Mouse (Mus musculus): ENCODE data around the gene Asns. TPM values are rescaled to one million over a fixed set of nuclear protein-coding genes. Genes with fewer than 3 reads are reported as not detected.

Gene Asns
- polyA plus RNA-seq, 1 experiment, result not detected

- Histone ChIP-seq H3K27ac (ENCODE audit: insufficient read depth, low read depth, low read length) (no peak overlapping the region), H3K4me3 (ENCODE audit: insufficient read depth, low read depth, low read length) (no peak overlapping the region), H3K4me1 (ENCODE audit: control insufficient read depth, insufficient read depth, low read length) (no peaks in the 10 kb centered on the region)
- TF ChIP-seq CTCF (IDR thresholded peaks at IDR 0.05; ENCODE audit: insufficient read depth, low read depth, low read length), result no peak
- TF ChIP-seq POLR2A (IDR thresholded peaks at IDR 0.05; ENCODE audit: insufficient read depth, low read depth, low read length), result no peak
- WGBS, result 83% methylated on average over 3 of the region's 3 CpGs
Observed at GRCm38 (mm10) chr6:7711837-7712330, 18.8 kb upstream of the Asns start.

- H3K4me3 ChIP-seq (ENCODE audit: insufficient read depth, low read depth, low read length), result no peak overlapping the region
- TF ChIP-seq POLR2A (IDR thresholded peaks at IDR 0.05; ENCODE audit: insufficient read depth, low read depth, low read length), result no peak
- TF ChIP-seq CTCF (IDR thresholded peaks at IDR 0.05; ENCODE audit: insufficient read depth, low read depth, low read length), result no peak
- WGBS, result 92% methylated on average over 3 of the region's 3 CpGs
- H3K4me1 ChIP-seq (ENCODE audit: control insufficient read depth, insufficient read depth, low read length), result no peaks in the 10 kb centered on the region
- H3K27ac ChIP-seq (ENCODE audit: insufficient read depth, low read depth, low read length), result no peak overlapping the region
Observed at GRCm38 (mm10) chr6:7708246-7708645, 15.2 kb upstream of the Asns start.

GRCm38 (mm10) chr6:7706796-7707195 is 13.7 kb upstream of the Asns start:
- H3K27ac ChIP-seq (ENCODE audit: insufficient read depth, low read depth, low read length), result no peak overlapping the region
- 87% methylated on average over 1 of the region's 1 CpGs for WGBS
- no peaks in the 10 kb centered on the region for H3K4me1 ChIP-seq (ENCODE audit: control insufficient read depth, insufficient read depth, low read length)
- no peak for TF ChIP-seq CTCF (IDR thresholded peaks at IDR 0.05; ENCODE audit: insufficient read depth, low read depth, low read length)
- TF ChIP-seq POLR2A (IDR thresholded peaks at IDR 0.05; ENCODE audit: insufficient read depth, low read depth, low read length), result no peak
- no peak overlapping the region for H3K4me3 ChIP-seq (ENCODE audit: insufficient read depth, low read depth, low read length)

GRCm38 (mm10) chr6:7697999-7698699 is 5.1 kb upstream of the Asns start:
- TF ChIP-seq CTCF (IDR thresholded peaks at IDR 0.05; ENCODE audit: insufficient read depth, low read depth, low read length) (no peak), POLR2A (IDR thresholded peaks at IDR 0.05; ENCODE audit: insufficient read depth, low read depth, low read length) (no peak)
- H3K4me3 ChIP-seq (ENCODE audit: insufficient read depth, low read depth, low read length), result no peak overlapping the region
- no peaks in the 10 kb centered on the region for H3K4me1 ChIP-seq (ENCODE audit: control insufficient read depth, insufficient read depth, low read length)
- 88% methylated on average over 6 of the region's 6 CpGs for WGBS
- H3K27ac ChIP-seq (ENCODE audit: insufficient read depth, low read depth, low read length), result no peak overlapping the region

GRCm38 (mm10) chr6:7697077-7697643 is 4.1 kb upstream of the Asns start:
- 84% methylated on average over 4 of the region's 4 CpGs for WGBS
- TF ChIP-seq POLR2A (IDR thresholded peaks at IDR 0.05; ENCODE audit: insufficient read depth, low read depth, low read length) (no peak), CTCF (IDR thresholded peaks at IDR 0.05; ENCODE audit: insufficient read depth, low read depth, low read length) (no peak)
- no peak overlapping the region for H3K4me3 ChIP-seq (ENCODE audit: insufficient read depth, low read depth, low read length)
- H3K4me1 ChIP-seq (ENCODE audit: control insufficient read depth, insufficient read depth, low read length), result no peaks in the 10 kb centered on the region
- H3K27ac ChIP-seq (ENCODE audit: insufficient read depth, low read depth, low read length), result no peak overlapping the region

GRCm38 (mm10) chr6:7696641-7697040 is 3.6 kb upstream of the Asns start:
- WGBS, result 87% methylated on average over 3 of the region's 3 CpGs
- Histone ChIP-seq H3K27ac (ENCODE audit: insufficient read depth, low read depth, low read length) (no peak overlapping the region), H3K4me1 (ENCODE audit: control insufficient read depth, insufficient read depth, low read length) (no peaks in the 10 kb centered on the region), H3K4me3 (ENCODE audit: insufficient read depth, low read depth, low read length) (no peak overlapping the region)
- no peak for TF ChIP-seq CTCF (IDR thresholded peaks at IDR 0.05; ENCODE audit: insufficient read depth, low read depth, low read length)
- TF ChIP-seq POLR2A (IDR thresholded peaks at IDR 0.05; ENCODE audit: insufficient read depth, low read depth, low read length), result no peak

- TF ChIP-seq POLR2A (IDR thresholded peaks at IDR 0.05; ENCODE audit: insufficient read depth, low read depth, low read length), result no peak
- no peak for TF ChIP-seq CTCF (IDR thresholded peaks at IDR 0.05; ENCODE audit: insufficient read depth, low read depth, low read length)
- Histone ChIP-seq H3K4me1 (ENCODE audit: control insufficient read depth, insufficient read depth, low read length) (no peaks in the 10 kb centered on the region), H3K27ac (ENCODE audit: insufficient read depth, low read depth, low read length) (no peak overlapping the region), H3K4me3 (ENCODE audit: insufficient read depth, low read depth, low read length) (no peak overlapping the region)
- WGBS, result 85% methylated on average over 4 of the region's 4 CpGs
Observed at GRCm38 (mm10) chr6:7695901-7696300, 2.8 kb upstream of the Asns start.

- TF ChIP-seq CTCF (IDR thresholded peaks at IDR 0.05; ENCODE audit: insufficient read depth, low read depth, low read length) (no peak), POLR2A (IDR thresholded peaks at IDR 0.05; ENCODE audit: insufficient read depth, low read depth, low read length) (no peak)
- no peak overlapping the region for H3K4me3 ChIP-seq (ENCODE audit: insufficient read depth, low read depth, low read length)
- H3K27ac ChIP-seq (ENCODE audit: insufficient read depth, low read depth, low read length), result no peak overlapping the region
- H3K4me1 ChIP-seq (ENCODE audit: control insufficient read depth, insufficient read depth, low read length), result no peaks in the 10 kb centered on the region; the same call in 1 of the 2 replicates
- 70% methylated on average over 5 of the region's 5 CpGs for WGBS
Observed at GRCm38 (mm10) chr6:7693666-7694065, 612 bp upstream of the Asns start.

GRCm38 (mm10) chr6:7692451-7692850 is 603 bp downstream of the Asns start:
- no peaks in the 10 kb centered on the region; the same call in 1 of the 2 replicates for H3K4me1 ChIP-seq (ENCODE audit: control insufficient read depth, insufficient read depth, low read length)
- WGBS, result 1% methylated on average over 12 of the region's 12 CpGs
- no peak overlapping the region for H3K27ac ChIP-seq (ENCODE audit: insufficient read depth, low read depth, low read length)
- H3K4me3 ChIP-seq (ENCODE audit: insufficient read depth, low read depth, low read length), result peak overlapping the region; percentile 91
- TF ChIP-seq POLR2A (IDR thresholded peaks at IDR 0.05; ENCODE audit: insufficient read depth, low read depth, low read length) (no peak), CTCF (IDR thresholded peaks at IDR 0.05; ENCODE audit: insufficient read depth, low read depth, low read length) (no peak)
